Mouse (Mus musculus) megakaryocyte, embryonic 14.5 days (primary cell): ENCODE results near the gene Nicn1.

Source experiments
- FLI1 ChIP-seq: IDR thresholded peaks from 2 replicates; pipeline ENCODE4 v1.6.1; 2012; ENCODE audit warnings: low read length, inconsistent platforms, mixed read lengths
- GATA1 ChIP-seq: IDR thresholded peaks from 3 replicates; pipeline ENCODE4 v1.6.1; 2012; ENCODE audit warnings: mixed read lengths, low read length, inconsistent platforms, borderline replicate concordance

DNA sequence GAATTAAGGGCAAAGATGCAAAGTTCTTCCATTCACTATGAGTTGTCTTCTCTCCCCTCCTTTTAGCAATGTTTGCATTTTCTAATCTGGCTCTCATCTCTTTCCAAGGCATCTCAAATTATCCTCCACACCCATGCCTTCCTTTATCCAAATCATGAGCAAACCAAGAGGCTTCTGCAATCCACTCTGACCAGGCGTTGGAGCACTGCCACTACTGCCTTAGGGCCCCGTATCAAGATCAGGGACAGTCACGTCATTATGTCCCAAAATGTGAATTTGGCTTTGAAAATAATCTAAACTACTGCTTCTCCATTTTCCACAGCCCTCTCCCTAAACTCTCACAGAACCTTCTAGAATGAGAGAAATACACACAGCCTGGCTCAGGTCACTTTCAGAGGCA is 45.7 kb upstream of the Nicn1 start:
- no peak for TF ChIP-seq GATA1
- TF ChIP-seq FLI1 = no peak
